Mouse (Mus musculus): ENCODE measurements around the gene Cnksr2. TPM values are rescaled to one million over a fixed set of nuclear protein-coding genes. Genes with fewer than 3 reads are reported as not detected.

Cnksr2 gene
- 3.2 and 3.6 TPM in 2 replicates for polyA plus RNA-seq (2014; fragmentation: Nextera tagmentation; extraction: Ambion mirVana)

DNA sequence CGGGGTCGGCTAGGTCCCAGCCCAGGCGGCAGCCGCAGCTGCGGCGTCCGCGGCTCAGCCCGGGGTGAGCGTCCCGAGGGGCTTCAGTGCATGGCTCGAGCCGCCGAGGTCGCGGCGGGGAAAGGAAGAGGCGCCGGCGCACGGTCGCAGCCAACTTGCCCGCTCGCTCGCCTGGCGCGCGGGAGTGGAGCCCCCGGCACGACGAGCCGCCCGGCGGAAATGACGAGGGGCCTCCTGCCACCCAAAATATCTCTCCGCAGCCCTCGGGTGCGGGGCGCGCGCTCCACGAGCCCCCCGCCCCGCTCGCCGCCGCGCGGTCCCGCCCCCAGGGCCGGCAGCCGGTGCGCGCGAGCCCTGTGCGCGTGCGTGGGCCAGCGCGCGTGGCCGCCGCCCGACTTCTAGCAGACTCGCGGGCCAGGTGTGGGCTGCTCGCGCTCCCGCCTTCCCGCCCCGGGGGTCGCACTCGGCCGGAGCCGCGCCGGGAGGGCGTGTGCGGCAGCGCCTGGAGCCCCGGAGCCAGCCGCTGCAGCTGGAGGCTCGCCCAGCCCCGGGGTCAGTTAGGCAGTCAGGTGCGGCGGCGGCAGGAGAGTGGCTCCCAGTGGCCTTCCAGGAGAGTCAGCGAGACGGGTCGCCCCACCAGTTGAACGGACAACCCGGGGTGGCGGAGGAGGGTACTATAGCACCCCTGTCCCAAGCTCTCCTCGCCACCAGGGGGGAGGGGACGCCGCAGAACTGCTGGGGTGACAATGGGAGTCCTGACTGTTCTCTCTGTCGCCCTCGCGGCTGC lies at the start of gene Cnksr2:
Gene Cnksr2 (minus strand): TSS at position 238 of the 787 bp plus-strand sequence.
- WGBS: 19% methylated on average over 68 of the region's 99 CpGs
- H3K4me2 ChIP-seq (replicated peaks; ENCODE audit: low read depth, low read length): peak within 1 kb of the TSS; percentile 66
- peak; percentile 78 for ATAC-seq (ENCODE audit: insufficient number of reproducible peaks, insufficient read depth, low FRiP score, low read depth)
- no peaks in the 10 kb centered on the region for H3K9me3 ChIP-seq (ENCODE audit: control insufficient read depth, low read depth, low read length)
- no peak within 1 kb of the TSS for H3K27ac ChIP-seq (ENCODE audit: low read length)
- H3K27me3 ChIP-seq (ENCODE audit: control insufficient read depth, insufficient read depth, low read length): no peaks in the 10 kb centered on the region
- H3K36me3 ChIP-seq (ENCODE audit: control insufficient read depth, insufficient read depth, low read length): no peaks in the 10 kb centered on the region
- H3K9ac ChIP-seq (replicated peaks; ENCODE audit: low read depth, low read length): peak within 1 kb of the TSS; percentile 28
- peak within 1 kb of the TSS; percentile 45 for H3K4me3 ChIP-seq (ENCODE audit: low read depth, low read length)
- no peaks in the 10 kb centered on the region for H3K4me1 ChIP-seq (ENCODE audit: control insufficient read depth, insufficient read depth, low read length)

DNA sequence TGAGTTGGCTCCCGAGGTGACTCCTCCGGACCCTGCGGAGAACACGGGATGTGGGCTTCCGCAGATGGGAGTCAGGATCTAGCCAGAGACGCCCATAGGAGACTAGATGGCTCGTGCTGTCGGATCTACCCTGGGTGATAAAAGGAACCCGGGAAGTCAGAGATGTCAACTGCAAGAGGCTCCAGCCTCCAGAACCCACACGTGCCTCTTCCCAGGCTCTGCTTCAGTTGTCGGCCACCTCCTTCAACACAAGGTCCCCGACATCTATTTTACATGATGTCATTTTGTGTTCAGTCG lies 698 bp upstream of the Cnksr2 start:
- Histone ChIP-seq H3K36me3 (ENCODE audit: control insufficient read depth, insufficient read depth, low read length) (no peaks in the 10 kb centered on the region), H3K27ac (ENCODE audit: low read length) (no peak overlapping the region), H3K4me1 (ENCODE audit: control insufficient read depth, insufficient read depth, low read length) (no peaks in the 10 kb centered on the region), H3K9me3 (ENCODE audit: control insufficient read depth, low read depth, low read length) (no peaks in the 10 kb centered on the region), H3K9ac (replicated peaks; ENCODE audit: low read depth, low read length) (no peak overlapping the region), H3K27me3 (ENCODE audit: control insufficient read depth, insufficient read depth, low read length) (no peaks in the 10 kb centered on the region), H3K4me2 (replicated peaks; ENCODE audit: low read depth, low read length) (peak overlapping the region; percentile 66), H3K4me3 (ENCODE audit: low read depth, low read length) (peak overlapping the region; percentile 45)
- WGBS: 38% methylated on average over 13 of the region's 13 CpGs
- ATAC-seq (ENCODE audit: insufficient number of reproducible peaks, insufficient read depth, low FRiP score, low read depth): no peak

DNA sequence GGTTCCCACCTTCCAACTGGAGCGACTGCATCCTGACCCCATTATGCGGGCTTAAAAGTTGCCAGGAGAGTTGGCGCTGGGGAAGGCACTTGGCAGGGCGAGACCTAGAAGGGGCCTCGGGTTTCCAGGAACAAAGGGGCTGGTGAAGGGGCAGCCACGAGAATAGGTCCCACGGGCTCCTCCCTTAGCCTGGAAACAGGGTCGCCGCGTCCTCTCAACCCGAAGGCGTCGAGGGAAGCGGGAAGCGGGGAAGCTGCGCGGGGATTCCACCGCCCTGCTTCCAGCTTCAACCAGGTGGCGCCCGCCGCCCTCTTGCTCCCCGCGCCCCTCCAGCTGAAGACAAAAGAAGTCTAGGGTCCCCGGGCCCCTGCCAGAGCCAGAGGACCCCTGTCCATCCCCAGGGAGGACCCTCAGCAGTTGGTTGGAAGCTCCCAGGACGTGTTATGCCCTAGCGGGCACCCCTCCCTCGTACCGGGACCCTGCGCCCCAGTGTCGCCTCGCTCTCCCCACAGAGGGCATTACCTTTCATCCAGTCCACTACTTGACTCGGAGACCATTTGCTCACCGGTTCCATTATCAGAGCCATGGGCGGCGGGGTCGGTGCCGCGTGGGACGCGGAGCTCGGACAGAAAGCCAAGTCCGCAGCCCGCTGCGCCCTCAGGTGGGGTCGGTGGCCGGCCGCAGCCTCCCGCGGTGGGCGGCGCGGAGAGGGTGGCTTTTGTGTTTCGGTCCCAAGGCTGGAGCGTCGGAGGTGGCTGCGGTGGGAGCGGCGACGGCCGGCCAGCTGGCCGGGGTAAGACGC lies 638 bp downstream of the Cnksr2 start:
- 29% methylated on average over 51 of the region's 62 CpGs for WGBS
- peak overlapping the region; percentile 45 for H3K4me3 ChIP-seq (ENCODE audit: low read depth, low read length)
- no peak overlapping the region for H3K27ac ChIP-seq (ENCODE audit: low read length)
- H3K36me3 ChIP-seq (ENCODE audit: control insufficient read depth, insufficient read depth, low read length): no peaks in the 10 kb centered on the region
- H3K4me1 ChIP-seq (ENCODE audit: control insufficient read depth, insufficient read depth, low read length): no peaks in the 10 kb centered on the region
- peak overlapping the region; percentile 66 for H3K4me2 ChIP-seq (replicated peaks; ENCODE audit: low read depth, low read length)
- peak; percentile 44; the same call in 1 of the 2 replicates for ATAC-seq (ENCODE audit: insufficient number of reproducible peaks, insufficient read depth, low FRiP score, low read depth)
- no peaks in the 10 kb centered on the region for H3K27me3 ChIP-seq (ENCODE audit: control insufficient read depth, insufficient read depth, low read length)
- no peaks in the 10 kb centered on the region for H3K9me3 ChIP-seq (ENCODE audit: control insufficient read depth, low read depth, low read length)
- H3K9ac ChIP-seq (replicated peaks; ENCODE audit: low read depth, low read length): peak overlapping the region; percentile 28

DNA sequence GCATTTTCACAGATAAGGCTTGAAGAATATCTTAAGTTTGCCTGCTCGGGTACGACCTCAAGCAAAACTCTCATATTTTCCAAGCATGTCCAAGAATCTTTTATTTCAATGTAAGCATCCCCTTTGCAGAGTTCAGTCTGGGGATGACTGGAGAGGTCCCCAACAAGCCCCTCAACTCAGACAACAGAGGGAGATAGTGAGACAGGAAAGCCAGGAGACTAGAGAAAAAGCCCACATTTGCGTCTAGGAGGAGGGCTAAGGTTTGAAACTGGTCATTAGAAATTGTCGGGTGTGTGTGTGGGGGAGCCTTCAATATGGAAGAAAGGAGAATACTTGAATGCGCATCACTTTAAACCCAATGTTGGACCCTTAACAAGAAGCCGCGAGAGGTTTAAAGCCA lies 1.4 kb downstream of the Cnksr2 start:
- Histone ChIP-seq H3K4me3 (ENCODE audit: low read depth, low read length) (peak overlapping the region; percentile 45), H3K9me3 (ENCODE audit: control insufficient read depth, low read depth, low read length) (no peaks in the 10 kb centered on the region), H3K4me1 (ENCODE audit: control insufficient read depth, insufficient read depth, low read length) (no peaks in the 10 kb centered on the region), H3K4me2 (replicated peaks; ENCODE audit: low read depth, low read length) (peak overlapping the region; percentile 66), H3K9ac (replicated peaks; ENCODE audit: low read depth, low read length) (no peak overlapping the region), H3K36me3 (ENCODE audit: control insufficient read depth, insufficient read depth, low read length) (no peaks in the 10 kb centered on the region), H3K27me3 (ENCODE audit: control insufficient read depth, insufficient read depth, low read length) (no peaks in the 10 kb centered on the region), H3K27ac (ENCODE audit: low read length) (no peak overlapping the region)
- ATAC-seq (ENCODE audit: insufficient number of reproducible peaks, insufficient read depth, low FRiP score, low read depth): no peak
- WGBS: 30% methylated on average over 7 of the region's 7 CpGs

DNA sequence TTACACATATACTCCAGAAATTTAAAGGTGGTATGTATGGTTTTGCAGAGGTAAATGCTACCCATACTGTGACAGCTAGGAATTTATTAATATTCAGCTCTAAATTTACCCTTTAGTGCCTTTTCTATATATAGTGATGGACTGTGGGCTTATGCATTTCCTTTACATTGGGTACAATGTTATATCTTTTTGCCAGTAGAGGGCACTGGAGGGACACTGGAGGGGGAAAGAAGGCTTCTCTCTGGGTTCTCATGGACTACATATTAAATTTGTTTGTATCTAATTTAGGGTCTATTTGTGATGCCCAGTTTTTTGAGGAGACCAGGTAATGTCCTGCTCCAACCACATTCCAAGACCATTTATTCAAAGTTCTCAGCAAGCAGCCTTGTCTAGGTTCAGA lies 91.4 kb downstream of the Cnksr2 start:
- no peaks in the 10 kb centered on the region for H3K27me3 ChIP-seq (ENCODE audit: control insufficient read depth, insufficient read depth, low read length)
- H3K4me1 ChIP-seq (ENCODE audit: control insufficient read depth, insufficient read depth, low read length): no peaks in the 10 kb centered on the region
- no peak for ATAC-seq (ENCODE audit: insufficient number of reproducible peaks, insufficient read depth, low FRiP score, low read depth)
- H3K36me3 ChIP-seq (ENCODE audit: control insufficient read depth, insufficient read depth, low read length): no peaks in the 10 kb centered on the region
- no peak overlapping the region for H3K4me2 ChIP-seq (replicated peaks; ENCODE audit: low read depth, low read length)
- no peak overlapping the region for H3K4me3 ChIP-seq (ENCODE audit: low read depth, low read length)
- H3K9me3 ChIP-seq (ENCODE audit: control insufficient read depth, low read depth, low read length): no peaks in the 10 kb centered on the region
- H3K27ac ChIP-seq (ENCODE audit: low read length): no peak overlapping the region
- H3K9ac ChIP-seq (replicated peaks; ENCODE audit: low read depth, low read length): no peak overlapping the region

DNA sequence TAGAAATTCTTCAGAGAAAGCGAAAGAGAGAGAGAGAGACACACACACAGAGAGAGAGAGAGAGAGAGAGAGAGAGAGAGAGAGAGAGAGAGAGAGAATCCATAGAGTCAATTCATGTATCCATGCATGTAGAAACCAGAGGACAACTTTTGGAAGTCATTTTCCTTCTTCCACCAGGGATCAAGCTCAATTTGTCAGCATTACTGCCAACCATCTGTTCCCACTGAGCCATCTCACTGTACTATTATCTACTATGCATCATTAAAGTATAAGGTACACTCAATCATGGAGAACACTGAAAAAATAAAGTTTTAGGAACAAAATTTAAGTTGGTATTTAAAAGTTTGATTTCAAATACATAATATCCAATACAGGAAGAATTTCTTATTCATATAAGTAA lies 93.8 kb downstream of the Cnksr2 start:
- Histone ChIP-seq H3K9me3 (ENCODE audit: control insufficient read depth, low read depth, low read length) (no peaks in the 10 kb centered on the region), H3K27ac (ENCODE audit: low read length) (no peak overlapping the region), H3K4me1 (ENCODE audit: control insufficient read depth, insufficient read depth, low read length) (no peaks in the 10 kb centered on the region), H3K9ac (replicated peaks; ENCODE audit: low read depth, low read length) (no peak overlapping the region), H3K4me2 (replicated peaks; ENCODE audit: low read depth, low read length) (no peak overlapping the region), H3K27me3 (ENCODE audit: control insufficient read depth, insufficient read depth, low read length) (no peaks in the 10 kb centered on the region), H3K36me3 (ENCODE audit: control insufficient read depth, insufficient read depth, low read length) (no peaks in the 10 kb centered on the region), H3K4me3 (ENCODE audit: low read depth, low read length) (no peak overlapping the region)
- ATAC-seq (ENCODE audit: insufficient number of reproducible peaks, insufficient read depth, low FRiP score, low read depth): no peak
- WGBS: 55% methylated on average over 1 of the region's 1 CpGs

DNA sequence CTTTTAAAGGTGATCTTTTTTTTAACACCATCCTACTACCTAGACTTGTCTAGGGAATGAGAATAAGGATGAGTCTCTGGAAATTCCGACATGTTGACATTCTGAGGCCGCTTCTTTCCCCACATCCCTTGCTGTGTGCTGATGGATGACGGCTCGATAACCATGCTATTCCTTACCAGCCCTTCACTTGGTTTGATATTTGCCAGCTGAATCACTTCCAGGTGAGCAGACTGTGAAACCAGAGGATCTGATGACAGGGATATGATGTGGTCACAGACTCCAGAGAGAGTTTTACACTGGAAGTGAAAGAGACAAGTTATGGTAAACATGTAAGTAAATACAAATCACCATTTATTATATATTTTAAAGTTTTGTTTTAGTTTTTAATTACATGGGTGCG lies 98.0 kb downstream of the Cnksr2 start:
- WGBS: 82% methylated on average over 5 of the region's 5 CpGs
- Histone ChIP-seq H3K4me1 (ENCODE audit: control insufficient read depth, insufficient read depth, low read length) (no peaks in the 10 kb centered on the region), H3K4me3 (ENCODE audit: low read depth, low read length) (no peak overlapping the region), H3K4me2 (replicated peaks; ENCODE audit: low read depth, low read length) (no peak overlapping the region), H3K9me3 (ENCODE audit: control insufficient read depth, low read depth, low read length) (no peaks in the 10 kb centered on the region), H3K27ac (ENCODE audit: low read length) (no peak overlapping the region), H3K27me3 (ENCODE audit: control insufficient read depth, insufficient read depth, low read length) (no peaks in the 10 kb centered on the region), H3K9ac (replicated peaks; ENCODE audit: low read depth, low read length) (no peak overlapping the region), H3K36me3 (ENCODE audit: control insufficient read depth, insufficient read depth, low read length) (no peaks in the 10 kb centered on the region)
- no peak for ATAC-seq (ENCODE audit: insufficient number of reproducible peaks, insufficient read depth, low FRiP score, low read depth)

DNA sequence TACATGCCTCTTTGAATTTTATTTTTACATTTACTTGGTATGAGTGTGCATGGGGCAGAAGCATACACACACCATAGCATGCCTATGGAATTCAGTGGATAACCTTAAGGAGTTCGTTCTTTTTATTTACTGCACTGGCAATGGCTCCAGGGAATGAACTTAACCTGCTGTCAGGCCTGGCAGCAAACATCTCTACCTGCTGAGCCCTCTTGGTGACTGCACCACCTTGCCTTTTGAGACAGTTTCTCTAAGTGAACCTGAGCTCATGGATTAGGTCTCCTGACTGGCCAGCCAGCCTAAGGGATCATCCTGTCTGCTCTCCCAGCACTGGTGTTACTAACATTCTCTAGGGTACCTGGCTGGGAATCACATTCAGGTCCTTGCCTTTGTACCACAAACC lies 106.5 kb downstream of the Cnksr2 start:
- H3K27me3 ChIP-seq (ENCODE audit: control insufficient read depth, insufficient read depth, low read length): no peaks in the 10 kb centered on the region
- no peak overlapping the region for H3K4me2 ChIP-seq (replicated peaks; ENCODE audit: low read depth, low read length)
- H3K27ac ChIP-seq (ENCODE audit: low read length): no peak overlapping the region
- ATAC-seq (ENCODE audit: insufficient number of reproducible peaks, insufficient read depth, low FRiP score, low read depth): no peak
- no peak overlapping the region for H3K4me3 ChIP-seq (ENCODE audit: low read depth, low read length)
- no peak overlapping the region for H3K9ac ChIP-seq (replicated peaks; ENCODE audit: low read depth, low read length)
- H3K36me3 ChIP-seq (ENCODE audit: control insufficient read depth, insufficient read depth, low read length): no peaks in the 10 kb centered on the region
- WGBS: 88% methylated on average over 1 of the region's 1 CpGs
- H3K9me3 ChIP-seq (ENCODE audit: control insufficient read depth, low read depth, low read length): no peaks in the 10 kb centered on the region
- H3K4me1 ChIP-seq (ENCODE audit: control insufficient read depth, insufficient read depth, low read length): no peaks in the 10 kb centered on the region

All from stomach, embryonic 14.5 days (tissue).